Mouse (Mus musculus): ENCODE results near the gene Krt1.

Gene Krt1

GRCm38 (mm10) chr15:101850694-101851093 lies at the start of gene Krt1:
Gene Krt1, minus strand, starts transcription at chr15:101850794.
- no peak for DNase-seq

- DNase-seq = no peak
Observed at GRCm38 (mm10) chr15:101895216-101895615, 44.6 kb upstream of the Krt1 start.

DNA sequence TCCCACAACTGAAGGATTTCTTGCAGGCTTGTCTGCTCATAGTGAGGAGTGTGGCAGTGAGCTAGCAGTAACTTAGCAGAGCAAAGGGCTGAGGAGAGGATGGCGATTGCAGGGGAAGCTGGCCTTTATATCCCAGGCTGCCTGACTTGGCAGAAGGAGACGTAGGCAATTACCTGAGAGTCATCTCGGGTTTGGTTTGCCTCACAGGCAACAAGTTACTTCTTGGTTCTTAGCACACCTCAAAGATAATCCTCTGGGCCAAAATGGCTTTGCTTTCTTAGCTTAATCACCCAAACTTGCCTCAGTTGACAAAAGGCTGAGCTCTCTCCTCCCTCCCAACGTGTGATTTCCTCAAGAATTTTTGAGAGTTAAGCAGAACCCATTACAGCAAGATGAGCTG lies 42.2 kb upstream of the Krt1 start, which contains the start of gene Krt76:
Gene Krt76, minus strand, starts transcription at position 101 of the 400 bp plus-strand sequence.
- DNase-seq = no peak

DNA sequence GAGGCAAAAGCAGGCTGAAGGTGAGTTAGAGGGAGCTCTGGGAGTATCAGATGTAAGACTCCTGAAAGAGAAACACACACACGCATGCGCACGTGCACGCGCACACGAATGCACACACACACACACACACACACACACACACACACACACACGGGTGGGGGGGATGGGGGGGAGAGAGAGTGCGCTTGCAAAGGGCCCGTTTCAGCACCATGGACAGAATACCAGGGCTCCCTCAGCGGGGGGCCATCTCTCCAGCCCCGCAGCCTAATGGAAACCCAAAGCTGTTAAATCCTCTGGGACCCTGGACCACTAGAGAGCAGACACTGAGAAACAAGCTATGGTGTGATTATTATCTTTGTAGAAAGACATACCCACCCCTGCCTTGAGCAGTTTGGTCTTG lies 29.2 kb upstream of the Krt1 start:
- no peak for DNase-seq

DNA sequence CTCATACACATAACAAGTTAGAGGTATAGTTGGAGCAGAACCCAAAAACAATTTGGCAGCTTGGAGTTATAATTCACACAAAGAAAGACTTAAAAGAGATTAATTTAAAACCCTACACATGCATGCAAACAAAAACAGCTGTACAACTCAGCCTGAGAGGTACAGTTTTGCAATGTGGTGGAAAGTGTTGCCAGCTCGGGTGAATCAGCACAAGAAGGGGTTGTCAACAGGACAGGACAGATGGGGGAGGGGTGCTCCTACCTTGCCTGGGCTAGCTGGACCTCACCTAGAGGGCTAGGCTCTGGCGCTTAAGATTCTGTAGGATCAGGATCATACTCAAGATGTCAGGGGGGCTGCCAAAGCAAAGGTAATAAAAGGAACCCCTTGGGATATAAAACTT lies 27.4 kb upstream of the Krt1 start:
- no peak for DNase-seq

- DNase-seq = no peak
Observed at GRCm38 (mm10) chr15:101874383-101874782, 23.8 kb upstream of the Krt1 start.

DNA sequence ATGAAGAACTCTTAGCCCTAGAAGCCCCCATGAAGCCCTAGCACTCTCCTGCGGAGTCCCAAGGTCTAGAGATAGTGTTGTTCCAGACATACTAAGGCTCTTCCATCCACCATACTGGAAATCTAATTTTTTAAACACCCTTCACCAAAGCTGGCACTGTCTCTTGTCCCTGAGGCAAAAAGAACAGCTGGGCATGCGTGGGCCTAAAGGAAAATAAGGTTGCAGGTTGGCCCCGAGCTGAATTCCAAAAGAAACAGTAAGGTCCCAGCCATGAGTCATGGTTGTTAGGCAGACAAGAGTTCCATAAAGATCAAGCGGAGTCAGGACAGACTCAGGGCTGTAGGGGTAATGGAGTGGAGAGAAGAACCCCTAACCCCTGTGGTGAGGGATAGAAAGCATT lies 22.6 kb upstream of the Krt1 start:
- DNase-seq = no peak

DNA sequence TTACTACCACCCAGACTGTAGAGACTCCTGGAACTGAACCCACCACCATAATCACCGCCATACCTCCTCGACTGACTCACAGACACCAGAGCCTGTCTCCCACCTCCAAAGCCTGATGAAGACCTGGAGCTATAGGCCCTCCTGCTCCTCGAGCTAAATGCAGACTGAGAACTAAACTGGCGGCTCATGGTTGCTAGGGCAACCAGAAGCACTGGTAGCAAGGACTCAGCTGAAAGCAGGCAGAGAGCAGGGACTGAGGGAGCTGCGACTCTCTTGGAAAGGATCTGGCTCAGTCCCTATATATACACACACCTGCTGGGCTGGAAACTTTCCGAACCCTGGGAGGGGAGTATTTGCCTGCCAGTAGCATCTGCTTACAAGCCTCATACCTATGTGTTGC lies 18.8 kb upstream of the Krt1 start, which contains the start of gene Krt77:
Gene Krt77, minus strand, starts transcription at position 275 of the 400 bp plus-strand sequence.
- DNase-seq = no peak

DNA sequence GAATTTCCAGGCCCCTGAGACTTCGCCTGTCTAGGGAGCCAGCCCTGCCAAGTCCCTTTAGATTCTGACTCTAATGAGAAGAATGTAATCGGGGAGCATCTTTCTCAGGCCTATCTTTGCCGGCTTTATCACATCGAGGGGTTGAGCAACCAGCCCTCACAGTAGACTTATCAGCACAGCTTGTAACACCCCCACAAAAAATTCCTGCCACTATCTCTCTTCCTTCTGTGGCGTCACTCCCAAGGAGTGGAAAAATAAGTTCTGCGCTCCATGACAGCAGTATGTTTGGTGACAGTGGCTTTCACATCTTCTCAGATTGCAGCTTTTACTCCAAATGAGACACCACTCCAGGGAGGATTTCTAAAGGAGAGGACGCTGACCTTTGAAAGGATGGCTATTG lies 16.2 kb upstream of the Krt1 start:
- DNase-seq = no peak

DNA sequence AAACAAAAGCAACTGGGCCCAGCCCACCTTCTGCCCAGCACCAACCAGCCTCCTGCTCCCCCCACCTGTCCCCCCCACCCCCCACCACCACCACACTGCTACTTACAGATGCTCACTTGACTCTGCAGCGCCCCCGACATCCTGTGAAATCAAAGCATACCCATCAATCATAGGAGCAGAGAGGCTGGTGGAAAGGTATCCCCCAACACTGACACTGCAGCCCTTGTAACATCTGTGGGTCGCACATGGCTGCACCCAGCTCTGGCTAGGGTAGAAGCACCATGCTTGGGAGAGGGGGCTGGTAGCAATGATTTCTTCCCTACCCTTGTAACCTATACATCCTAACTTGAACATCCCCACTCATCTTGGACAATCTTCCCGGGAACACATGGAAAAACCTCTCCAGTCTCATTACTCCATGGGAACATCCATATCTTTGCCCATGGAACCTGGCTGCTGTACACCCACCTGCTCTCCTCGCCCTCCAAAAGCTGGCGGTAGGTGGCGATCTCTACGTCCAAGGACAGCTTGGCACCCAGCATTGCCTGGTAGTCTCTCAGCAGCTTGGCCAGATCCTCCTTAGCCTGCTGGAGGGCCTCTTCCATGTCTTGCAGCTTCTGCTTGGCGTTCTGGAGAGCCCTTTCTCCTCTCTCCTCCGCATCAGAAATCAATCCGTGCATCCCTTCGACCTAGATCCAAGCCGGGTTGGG lies 10.0 kb upstream of the Krt1 start:
- no peak for DNase-seq

GRCm38 (mm10) chr15:101859735-101860170 lies 9.2 kb upstream of the Krt1 start:
- no peak for DNase-seq

- no peak for DNase-seq
Observed at GRCm38 (mm10) chr15:101858673-101859425, 8.3 kb upstream of the Krt1 start.

GRCm38 (mm10) chr15:101856696-101857095 lies 6.1 kb upstream of the Krt1 start:
- peak; percentile 11 for DNase-seq

GRCm38 (mm10) chr15:101855732-101856131 lies 5.1 kb upstream of the Krt1 start:
- DNase-seq = no peak

DNA sequence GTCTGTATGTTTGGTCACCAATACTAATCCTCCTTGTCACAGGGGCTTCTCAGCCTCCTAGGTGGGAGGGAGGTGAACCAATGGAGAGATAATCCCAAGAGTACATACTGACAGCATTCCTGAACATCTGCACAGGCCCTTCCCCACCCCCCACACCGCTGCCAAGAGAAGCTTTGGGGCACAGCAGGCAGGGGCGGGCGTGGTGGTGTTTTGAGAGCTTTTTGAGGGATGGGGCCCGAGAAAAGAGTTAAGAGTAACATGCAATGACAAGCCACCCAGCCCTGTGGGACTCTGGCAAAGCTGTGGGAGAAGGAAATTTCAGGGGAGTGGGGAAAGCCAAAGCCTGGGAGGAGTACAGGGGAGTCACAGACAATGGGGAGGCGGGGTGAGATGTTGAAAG lies 3.7 kb upstream of the Krt1 start:
- no peak for DNase-seq

DNA sequence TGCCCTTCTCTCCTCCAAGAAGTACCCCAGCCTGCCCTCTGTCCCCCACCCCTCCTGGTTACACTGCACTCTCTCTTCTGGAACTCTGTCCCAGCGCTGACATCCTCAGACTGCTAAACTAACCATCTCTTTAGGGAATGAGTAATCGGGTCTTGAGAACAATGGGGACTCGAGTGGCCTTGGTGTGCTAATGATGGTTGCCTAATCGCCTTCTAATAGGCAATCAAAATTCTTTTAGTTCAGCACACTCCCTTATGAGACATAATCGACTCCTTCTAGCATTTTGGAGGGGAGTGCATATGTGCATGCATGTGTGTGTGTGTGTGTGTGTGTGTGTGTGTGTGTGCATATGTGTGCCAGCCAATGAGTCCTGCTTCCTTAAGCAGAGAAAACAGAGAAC lies 2.0 kb upstream of the Krt1 start:
- DNase-seq = no peak

DNA sequence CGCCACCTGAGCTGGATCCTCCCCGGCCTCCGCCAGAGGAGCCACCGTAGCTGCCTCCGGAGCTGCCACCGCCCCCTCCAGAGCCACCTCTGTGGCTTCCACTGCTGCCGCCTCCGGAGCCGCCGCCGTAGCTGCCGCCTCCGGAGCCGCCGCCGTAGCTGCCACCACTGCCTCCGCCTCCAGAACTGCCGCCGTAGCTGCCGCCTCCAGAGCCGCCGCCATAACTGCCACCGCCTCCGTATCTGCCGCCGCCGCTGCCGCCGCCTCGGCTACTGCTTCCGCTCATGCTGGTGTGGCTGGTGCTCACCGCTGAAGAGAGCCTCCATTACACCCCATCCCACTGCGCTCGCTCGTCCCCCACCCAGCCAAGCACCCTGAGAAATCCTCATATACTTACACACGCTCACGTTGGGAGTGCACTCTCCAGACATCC lies 4.6 kb downstream of the Krt1 start:
- no peak for DNase-seq

GRCm38 (mm10) chr15:101843192-101843591 lies 7.4 kb downstream of the Krt1 start:
- no peak for DNase-seq

DNA sequence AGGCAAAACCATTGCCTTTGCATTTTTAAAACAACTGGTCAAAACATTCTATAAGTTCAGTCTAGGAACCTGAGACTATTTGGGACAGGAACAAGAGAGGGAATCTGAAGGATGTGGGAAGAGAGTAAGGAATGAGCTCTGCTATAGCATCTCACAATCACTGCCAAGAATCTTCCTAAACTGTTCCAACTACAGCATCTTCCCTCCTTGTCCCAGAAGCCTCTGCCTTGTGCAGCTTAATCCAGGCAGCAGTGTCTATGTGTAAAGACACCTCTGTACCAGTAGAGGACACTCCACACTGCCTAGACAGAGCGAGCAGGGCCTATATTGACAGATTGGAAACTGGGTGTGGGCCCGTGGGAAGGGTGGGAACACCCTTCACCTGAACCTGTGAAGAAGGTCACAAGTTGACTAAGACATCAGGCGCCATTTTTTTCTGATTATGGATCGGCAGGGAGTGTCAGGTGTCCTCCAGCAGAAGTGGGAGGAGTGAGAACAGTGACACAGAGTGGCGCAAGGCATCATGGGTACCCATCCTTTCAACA lies 15.7 kb downstream of the Krt1 start:
- DNase-seq = no peak

GRCm38 (mm10) chr15:101833131-101833530 lies 17.5 kb downstream of the Krt1 start:
- no peak for DNase-seq

DNA sequence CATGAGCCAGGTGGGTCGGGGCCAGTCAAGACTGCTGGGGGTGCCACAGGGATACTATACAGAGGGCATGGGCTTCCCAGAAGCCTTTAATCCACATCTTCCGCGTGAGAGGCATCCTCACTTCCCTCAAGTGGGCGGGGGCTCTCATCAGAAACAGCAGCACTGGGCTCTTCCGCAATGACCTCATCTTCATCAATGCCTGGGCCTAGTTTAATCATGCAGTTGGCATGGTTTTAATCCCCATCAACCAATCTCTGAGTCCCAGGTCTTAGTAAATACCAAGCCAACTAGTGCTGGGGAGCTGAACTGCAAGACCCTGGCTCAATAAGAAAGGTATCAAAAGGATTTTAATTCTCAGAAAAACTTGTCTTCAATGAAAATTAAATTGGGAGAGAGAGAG lies 21.2 kb downstream of the Krt1 start:
- DNase-seq = no peak

DNA sequence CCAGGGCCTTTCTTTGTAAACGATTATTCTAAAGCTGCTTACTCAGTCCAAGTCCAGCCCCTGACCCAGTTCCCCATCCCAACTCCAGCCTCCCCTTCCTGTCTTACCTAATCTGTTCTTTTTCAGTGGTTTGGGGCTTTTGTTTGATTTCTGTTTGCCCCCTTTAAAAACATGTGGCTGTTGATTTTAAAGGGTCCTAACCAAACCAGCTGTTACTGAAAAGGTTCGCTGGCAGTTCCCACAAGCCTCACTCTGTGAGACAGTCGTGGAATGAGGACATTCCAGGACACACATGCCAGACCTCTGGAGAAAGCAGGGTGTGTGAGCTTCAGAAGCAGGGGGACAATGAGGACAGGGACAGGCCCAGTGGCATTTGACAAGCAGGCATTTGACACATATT lies 28.8 kb downstream of the Krt1 start:
- DNase-seq = no peak

DNA sequence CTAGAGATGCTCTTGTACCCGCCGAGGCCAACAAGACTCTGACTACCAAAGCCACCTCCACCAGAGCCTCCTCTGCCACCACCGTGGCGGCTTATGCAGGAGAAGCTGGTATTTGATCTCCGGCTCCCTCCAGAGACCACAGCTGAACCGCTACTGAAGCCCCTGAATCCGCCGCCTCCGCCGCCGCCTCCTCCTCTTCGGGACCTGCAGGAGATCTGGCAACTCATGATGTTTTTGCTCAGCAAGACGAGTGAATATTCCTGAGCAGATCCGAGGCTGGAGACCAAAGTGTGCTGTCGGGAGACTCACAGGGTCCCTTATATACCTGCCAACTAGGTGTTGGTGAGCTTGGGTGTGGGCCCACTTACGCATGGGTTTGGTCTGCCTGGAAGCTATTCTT lies 32.7 kb downstream of the Krt1 start, which contains the start of gene Krt2:
Gene Krt2, minus strand, starts transcription at position 295 of the 400 bp plus-strand sequence.
- no peak for DNase-seq
